Mouse (Mus musculus) cerebellum, adult 9-11 months (tissue): ENCODE data around the gene Cenpi.
"Not testable (repeated sequence)": the region's sequence is repeated elsewhere in the genome, so short reads cannot be mapped to it uniquely, and the experiment has no call there.

Source experiments
- DNase-seq: peaks from one replicate; pipeline ENCODE4 v3.0.0; 2022

The Cenpi gene

DNA sequence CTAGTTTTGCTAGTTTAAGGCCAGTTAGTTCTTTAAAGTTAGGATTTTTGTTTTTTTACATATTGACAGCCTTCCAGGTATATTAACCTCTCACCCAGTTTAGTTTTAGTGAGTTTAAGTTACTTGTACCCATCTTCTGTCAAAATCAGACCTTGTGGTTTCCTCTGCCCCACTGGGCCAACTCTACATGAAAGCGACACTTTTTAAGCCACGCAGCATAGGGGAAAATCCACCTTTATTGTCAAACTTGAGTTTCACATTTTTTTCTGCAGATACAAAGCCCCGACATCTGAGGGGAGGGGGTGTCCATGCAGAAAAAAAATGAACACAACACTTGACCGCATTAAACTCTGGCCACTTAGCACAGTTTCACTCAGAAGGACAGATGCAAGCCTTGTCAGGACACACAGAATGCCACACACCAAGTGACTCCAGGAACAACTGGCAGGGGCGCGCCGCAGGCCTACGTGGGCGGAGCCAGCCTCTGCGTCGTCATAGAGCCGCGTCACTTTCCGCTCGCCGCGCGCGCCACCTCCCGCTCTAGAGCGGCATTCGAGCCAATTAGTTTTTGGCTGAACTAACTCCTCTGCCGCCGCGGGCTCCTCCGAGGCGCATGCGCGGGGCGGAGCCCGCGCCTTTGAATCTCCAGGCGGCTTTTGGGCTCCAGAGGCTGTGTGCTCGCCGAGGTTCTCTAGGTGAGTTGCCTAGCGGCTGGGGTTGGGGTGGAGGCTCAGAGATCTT lies at the start of gene Cenpi:
Gene Cenpi, plus strand, starts transcription at position 551 of the 741 bp plus-strand sequence.
- peak; percentile 87 for DNase-seq

DNA sequence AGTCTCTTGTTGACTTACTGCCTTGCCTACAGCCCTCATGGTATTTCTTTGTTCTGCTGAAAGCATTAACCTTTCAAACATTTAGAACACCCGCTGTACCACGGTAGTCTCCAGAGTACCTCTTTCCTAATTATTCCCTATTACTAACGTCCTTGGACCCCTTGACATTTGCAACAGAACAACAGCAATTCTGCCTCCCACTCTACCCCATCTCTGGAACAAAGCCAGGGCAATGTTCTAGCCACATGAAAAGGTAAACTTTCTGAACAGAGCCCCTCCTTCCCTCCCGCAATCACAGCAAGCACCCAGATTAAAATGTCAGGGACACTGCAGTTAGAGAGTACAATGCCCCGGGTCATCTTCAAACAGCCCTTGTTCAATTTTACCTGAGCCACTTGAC lies 46.7 kb upstream of the Cenpi start:
- DNase-seq, result no peak

- DNase-seq, result no peak
These were observed 45.8 kb upstream of the Cenpi start for GRCm38 (mm10) chrX:134262129-134262528.

DNA sequence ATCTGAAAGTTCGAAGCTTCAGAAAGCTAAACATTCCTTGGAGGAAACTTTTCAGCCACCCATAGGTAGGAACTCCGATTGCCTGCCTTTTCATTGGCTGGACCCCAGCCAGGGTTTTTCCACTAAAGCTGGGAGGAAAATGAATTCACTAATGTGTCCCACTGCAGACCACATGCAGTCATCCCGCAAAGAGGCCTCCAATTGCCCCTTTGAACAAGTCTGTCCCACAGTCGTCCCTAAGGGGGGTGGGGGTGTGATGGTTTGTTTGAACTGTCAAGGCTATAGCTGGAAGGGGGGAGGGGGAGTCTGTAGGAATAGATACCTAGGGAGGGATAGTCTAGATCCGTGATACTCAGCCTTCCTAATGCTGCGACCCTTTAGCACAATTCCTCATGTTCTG lies 32.2 kb upstream of the Cenpi start:
- peak; percentile 25 for DNase-seq

DNA sequence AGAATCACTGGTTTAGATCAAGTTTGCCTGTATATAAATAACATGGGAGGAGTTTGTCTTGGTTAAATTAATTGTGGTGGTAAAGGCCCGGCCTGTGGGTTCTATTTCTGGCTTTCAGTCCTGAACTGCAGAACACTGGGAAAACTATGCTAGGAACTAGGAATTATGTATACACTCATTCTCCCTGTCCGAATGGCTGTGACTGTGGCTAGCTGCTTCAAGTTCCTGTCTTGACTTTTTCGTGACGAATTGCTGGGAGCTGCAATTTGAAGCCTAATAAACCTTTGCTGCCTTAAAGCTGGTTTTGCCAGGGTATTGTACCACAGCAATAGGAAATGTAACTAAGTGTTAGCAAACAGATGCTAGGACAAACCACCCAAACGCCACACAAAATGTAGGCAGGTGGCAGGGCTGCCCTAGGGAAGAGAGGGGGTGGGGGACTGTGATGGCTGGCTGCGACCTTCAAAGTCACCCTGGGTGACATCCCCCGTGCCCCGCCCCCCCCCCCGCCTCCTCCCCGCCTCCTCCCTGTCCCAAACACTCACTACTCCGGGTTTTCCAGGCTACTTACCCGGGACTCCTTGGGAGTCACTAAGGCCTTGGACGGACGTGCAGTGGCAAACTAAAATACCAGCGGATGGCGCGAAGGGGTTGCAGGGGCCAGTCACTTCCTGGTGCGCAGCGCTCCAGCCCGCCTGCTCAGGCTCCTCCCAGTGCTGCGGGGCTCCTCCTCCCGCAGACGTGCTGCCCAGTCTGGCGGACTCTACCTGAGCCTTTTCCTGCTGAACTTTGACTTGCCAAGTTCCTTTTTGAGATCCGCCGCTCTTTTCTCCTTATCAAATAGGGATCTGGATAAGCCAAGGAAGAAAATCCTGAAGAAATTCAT lies 31.4 kb upstream of the Cenpi start, which contains the start of gene Trmt2b:
Gene Trmt2b, minus strand, starts transcription at position 710 of the 886 bp plus-strand sequence.
- DNase-seq, result peak; percentile 77

DNA sequence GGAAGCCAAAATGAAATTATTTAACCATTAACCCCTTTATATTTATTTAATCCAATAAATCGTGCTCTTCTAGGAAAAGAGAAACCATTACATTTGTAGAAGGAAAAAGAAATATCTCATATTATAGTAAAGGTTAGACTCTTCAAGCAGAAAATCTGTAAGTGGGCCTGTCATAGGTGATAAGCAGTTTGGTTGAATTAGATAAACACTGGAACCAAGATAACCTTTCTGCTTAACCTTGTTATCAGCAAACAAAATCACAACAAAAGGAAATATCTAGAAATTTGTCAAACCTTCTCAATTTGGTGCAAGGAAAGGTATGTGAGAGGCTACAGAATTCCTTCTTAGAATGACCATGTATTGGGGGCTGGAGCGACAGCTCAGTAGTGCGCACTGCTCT lies 27.4 kb upstream of the Cenpi start:
- DNase-seq, result no peak

DNA sequence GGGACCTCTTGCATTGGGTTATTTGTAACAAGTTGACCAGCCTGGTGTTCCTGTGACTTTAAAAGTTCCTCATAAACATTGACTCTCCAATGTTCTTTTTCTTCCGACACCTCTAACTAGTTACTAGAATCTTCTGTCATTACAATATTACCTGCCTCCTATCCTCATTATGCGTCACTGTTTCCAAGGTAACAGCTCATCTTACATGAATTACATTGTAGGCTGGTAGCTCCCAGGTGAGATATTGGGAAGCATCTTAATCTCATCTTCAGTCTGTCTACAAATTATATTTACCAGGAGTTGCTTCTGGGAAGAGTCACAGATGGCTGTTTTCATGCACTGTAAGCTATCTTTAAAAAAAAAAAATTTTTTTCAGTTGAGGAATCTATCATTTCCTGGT lies 22.8 kb upstream of the Cenpi start:
- DNase-seq, result no peak

GRCm38 (mm10) chrX:134285791-134286190 lies 22.1 kb upstream of the Cenpi start:
- DNase-seq, result no peak

- no peak for DNase-seq
These were observed 20.6 kb upstream of the Cenpi start for GRCm38 (mm10) chrX:134287305-134287704.

GRCm38 (mm10) chrX:134296301-134296700 lies 11.6 kb upstream of the Cenpi start:
- DNase-seq, result peak; percentile 74

GRCm38 (mm10) chrX:134296737-134297136 lies 11.1 kb upstream of the Cenpi start:
- peak; percentile 50 for DNase-seq

GRCm38 (mm10) chrX:134297195-134297594 lies 10.7 kb upstream of the Cenpi start:
- peak; percentile 39 for DNase-seq

DNA sequence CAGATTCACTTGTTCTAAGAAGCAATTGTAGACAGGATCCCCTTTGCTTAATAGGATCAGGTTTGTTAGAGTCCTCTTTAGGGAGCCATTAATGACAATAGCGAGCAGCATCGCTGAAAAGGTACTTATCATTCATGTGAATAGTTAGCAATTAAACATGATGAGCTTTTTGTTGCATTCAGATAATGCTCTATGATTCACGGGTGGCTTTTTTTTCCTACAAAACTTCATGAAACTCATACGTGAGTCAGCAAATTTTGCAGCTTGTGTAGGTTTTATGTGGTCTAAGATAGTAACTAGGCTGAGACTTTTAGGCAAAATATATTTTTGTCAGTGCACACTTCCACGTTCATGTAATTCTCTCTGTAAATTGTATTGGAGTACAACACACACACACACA lies 7.7 kb upstream of the Cenpi start:
- DNase-seq, result no peak

DNA sequence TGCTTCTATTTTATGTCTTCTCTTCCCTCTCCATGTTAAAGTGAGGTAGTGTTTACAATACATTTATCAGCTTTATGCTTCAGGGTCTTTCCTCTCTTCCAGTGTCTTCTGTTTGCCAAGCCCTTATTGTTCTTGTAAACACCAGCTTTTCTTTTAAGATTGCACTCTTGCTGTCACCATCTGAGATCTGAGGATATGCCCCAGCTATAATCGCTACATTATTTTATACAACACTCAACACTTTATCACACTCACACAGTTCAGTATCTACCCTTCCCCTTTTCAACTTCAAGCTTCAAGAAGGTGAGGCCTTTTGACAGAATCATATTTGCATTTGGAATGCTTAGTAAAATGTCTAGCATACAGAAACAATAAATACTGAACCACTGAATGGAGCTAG lies 4.6 kb upstream of the Cenpi start:
- DNase-seq, result no peak

GRCm38 (mm10) chrX:134308275-134308634 lies 371 bp downstream of the Cenpi start:
- DNase-seq, result no peak

DNA sequence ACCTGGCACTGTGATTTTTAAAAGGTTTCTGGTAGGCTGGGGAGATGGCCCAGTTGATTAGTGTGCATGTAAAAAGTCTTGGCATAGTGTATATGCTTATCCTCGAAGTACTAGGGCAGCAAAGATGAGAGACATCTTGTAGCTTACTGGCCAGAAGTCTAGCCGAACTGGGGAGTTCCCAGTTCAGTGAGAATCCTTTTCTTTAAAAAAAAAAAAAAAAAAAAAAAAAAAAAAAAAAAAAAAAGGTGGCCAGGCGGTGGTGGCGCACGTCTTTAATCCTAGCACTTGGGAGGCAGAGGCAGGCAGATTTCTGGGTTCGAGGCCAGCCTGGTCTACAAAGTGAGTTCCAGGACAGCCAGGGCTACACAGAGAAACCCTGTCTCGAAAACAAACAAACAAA lies 3.3 kb downstream of the Cenpi start:
- DNase-seq, result not testable (repeated sequence)

DNA sequence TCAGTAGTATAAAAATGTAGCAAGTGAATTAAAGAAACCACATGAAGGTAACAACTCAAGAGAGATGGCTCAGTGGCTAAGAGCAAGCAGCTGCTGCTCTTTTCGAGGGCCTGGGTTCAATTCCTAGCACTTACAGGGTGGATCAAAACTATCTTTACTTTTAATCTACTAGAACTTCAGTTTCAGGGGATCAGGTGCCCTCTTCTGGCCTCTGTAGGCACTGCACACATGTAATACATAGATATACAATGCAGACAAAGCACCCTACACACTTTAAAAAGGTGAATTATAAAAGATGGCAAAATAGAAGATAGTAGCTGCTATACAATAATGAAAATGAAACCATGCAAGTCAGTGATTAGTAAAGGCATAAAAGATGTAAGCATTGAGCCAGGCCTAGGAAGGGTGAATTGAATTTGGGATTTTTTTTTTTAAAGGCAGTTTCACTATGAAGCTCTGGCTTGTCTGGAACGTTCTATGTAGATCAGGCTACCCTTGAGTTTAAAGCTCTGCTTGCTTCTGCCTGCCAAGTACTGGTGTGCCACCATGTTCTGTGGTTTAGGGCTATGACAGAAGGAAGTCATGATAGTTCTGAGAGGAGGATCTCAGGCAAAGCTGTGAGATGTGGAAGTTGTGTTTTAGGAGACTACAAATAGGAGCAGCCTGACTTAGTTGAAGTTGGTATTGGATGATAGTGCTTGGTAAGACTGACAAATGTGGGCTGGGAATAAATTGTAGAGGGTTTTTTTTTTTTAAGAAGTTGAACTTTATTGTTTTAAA lies 11.5 kb downstream of the Cenpi start:
- DNase-seq, result no peak

DNA sequence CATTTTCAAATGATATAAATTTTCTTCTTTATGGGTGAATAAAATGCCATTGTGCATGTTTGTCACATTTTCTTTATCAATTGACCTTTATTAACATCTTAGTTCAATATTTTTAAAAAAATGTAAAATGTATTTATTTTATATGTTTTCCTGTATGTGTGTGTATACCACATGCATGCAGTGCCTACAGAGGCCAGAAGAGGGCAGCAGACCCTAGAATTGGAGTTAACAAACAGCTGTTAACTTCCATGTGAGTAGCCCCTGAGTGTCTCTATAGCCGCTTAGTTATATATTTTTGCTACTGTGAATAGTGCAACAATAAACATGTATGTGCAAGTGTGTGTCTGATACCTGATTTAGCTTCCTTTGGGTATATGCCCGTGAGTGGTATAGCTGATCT lies 25.4 kb downstream of the Cenpi start:
- DNase-seq, result no peak

DNA sequence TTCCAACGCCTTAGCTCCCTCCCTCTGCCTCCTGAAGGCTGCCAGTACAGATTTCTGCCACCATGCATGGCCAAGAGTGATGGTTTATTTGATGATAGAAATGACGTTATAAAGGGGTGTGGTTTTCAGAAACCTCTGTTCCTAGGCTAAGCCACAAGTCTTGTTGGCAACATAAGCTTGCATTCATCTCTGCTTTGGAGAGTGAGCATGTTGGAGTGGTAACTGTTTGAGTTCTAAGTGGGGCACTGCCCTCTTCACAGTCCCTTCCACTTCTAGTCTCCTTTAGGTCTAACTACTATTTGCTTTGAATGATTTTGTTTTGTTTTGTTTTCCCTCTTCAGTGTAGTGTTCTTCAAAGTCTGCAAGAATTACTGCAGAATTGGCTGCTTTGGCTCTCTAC lies 34.9 kb downstream of the Cenpi start:
- no peak for DNase-seq

DNA sequence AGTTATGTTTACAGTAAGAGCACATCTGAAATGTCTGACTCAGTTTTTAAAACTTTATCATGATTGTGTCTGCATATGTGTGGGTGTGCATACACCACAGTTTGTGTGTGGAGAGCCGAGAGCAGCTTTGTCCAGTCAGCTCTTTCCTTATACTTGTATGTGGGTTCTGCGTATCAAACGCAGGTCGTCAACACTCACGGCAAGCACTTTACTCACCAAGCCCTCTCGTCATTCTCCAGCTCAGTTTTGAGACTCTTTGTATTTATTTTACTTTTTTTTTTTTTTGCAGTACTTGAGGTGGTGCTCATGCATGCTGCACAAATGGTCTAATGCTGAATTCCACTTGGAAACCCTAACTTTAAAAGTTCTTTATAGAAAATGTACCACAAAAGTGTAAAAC lies 42.3 kb downstream of the Cenpi start:
- DNase-seq, result no peak

GRCm38 (mm10) chrX:134353848-134354247 lies 46.0 kb downstream of the Cenpi start:
- peak; percentile 1 for DNase-seq

- DNase-seq, result no peak
These were observed 51.5 kb downstream of the Cenpi start for GRCm38 (mm10) chrX:134359336-134359735.

- DNase-seq, result no peak
These were observed 54.3 kb downstream of the Cenpi start for GRCm38 (mm10) chrX:134362156-134362555.
